Mouse (Mus musculus): ENCODE measurements around the gene Shpk.

GRCm38 (mm10) chr11:73193047-73193446, 6.2 kb upstream of the Shpk start:
- TF ChIP-seq POLR2A (IDR thresholded peaks at IDR 0.05; ENCODE audit: extremely low read depth, insufficient read depth, low read length) (no peak), CTCF (IDR thresholded peaks at IDR 0.05; ENCODE audit: low read depth, low read length) (no peak)

Data from liver, adult 2 months (tissue).